Mouse (Mus musculus) thymus, adult 2 months (tissue): ENCODE data around the gene Mphosph6.

Experiments used
- CTCF ChIP-seq: fragments of 200-500 bp; IDR thresholded peaks from 2 replicates; pipeline ENCODE4 v1.5.1; 2012; ENCODE audit warnings: mild to moderate bottlenecking, control low read depth, low read length, moderate library complexity, borderline replicate concordance; ENCODE audit not compliant: control insufficient read depth, poor library complexity, insufficient read depth; ENCODE audit errors: extremely low read depth
- POLR2A ChIP-seq: fragments of 200-500 bp; IDR thresholded peaks from 2 replicates; pipeline ENCODE4 v1.6.1; 2012; ENCODE audit warnings: mild to moderate bottlenecking, low read length, control low read depth, moderate library complexity; ENCODE audit not compliant: control insufficient read depth, poor library complexity, insufficient read depth; ENCODE audit errors: extremely low read depth

- TF ChIP-seq CTCF: no peak
- TF ChIP-seq POLR2A: no peak
Observed at GRCm38 (mm10) chr8:117843694-117844093, 42.0 kb upstream of the Mphosph6 start.
